Mouse (Mus musculus) hindbrain, embryonic 15.5 days (tissue): ENCODE data around the gene Gid8. TPM values are rescaled to one million over a fixed set of nuclear protein-coding genes. Genes with fewer than 3 reads are reported as not detected.
A peak's percentile ranks its signal among the peaks of the same experiment; 100 is the strongest.

Experiments used
- ATAC-seq: fragments of 200-750 bp; cut with Nextera tagmentation; 2 replicates; pipeline ENCODE4 v1.8.0; 2017; ENCODE audit warnings: low read depth, moderate number of reproducible peaks, moderate TSS enrichment; ENCODE audit not compliant: low FRiP score
- H3K27ac ChIP-seq: fragments of 300-500 bp; sonication (generic); replicated peaks from 2 replicates; pipeline ENCODE4 v1.5.1; 2015; ENCODE audit warnings: mild to moderate bottlenecking, inconsistent platforms
- H3K27me3 ChIP-seq: fragments of 300-500 bp; sonication (generic); 2 replicates; pipeline ENCODE4 v1.6.1; 2015; ENCODE audit warnings: control low read depth, inconsistent platforms
- H3K36me3 ChIP-seq: fragments of 300-500 bp; sonication (generic); 2 replicates; pipeline ENCODE4 v1.6.1; 2015; ENCODE audit warnings: control low read depth, inconsistent platforms
- H3K4me1 ChIP-seq: fragments of 300-500 bp; sonication (generic); replicated peaks from 2 replicates; pipeline ENCODE4 v1.6.1; 2015; ENCODE audit warnings: control low read depth, inconsistent platforms
- H3K4me2 ChIP-seq: fragments of 300-500 bp; sonication (generic); 2 replicates; pipeline ENCODE4 v1.6.1; 2015; ENCODE audit warnings: moderate library complexity, mild to moderate bottlenecking, inconsistent platforms
- H3K4me3 ChIP-seq: fragments of 300-500 bp; sonication (generic); 2 replicates; pipeline ENCODE4 v1.5.1; 2015; ENCODE audit warnings: mild to moderate bottlenecking, inconsistent platforms
- H3K9ac ChIP-seq: fragments of 300-500 bp; sonication (generic); 2 replicates; pipeline ENCODE4 v1.6.1; 2015; ENCODE audit warnings: inconsistent platforms
- H3K9me3 ChIP-seq: fragments of 300-500 bp; sonication (generic); 2 replicates; pipeline ENCODE4 v1.6.1; 2016; ENCODE audit warnings: control low read depth, inconsistent platforms
- WGBS: fragments of 180-500 bp; shearing (Covaris S2); methylation state at CpG from one replicate; pipeline ENCODE4 v1.1.7; 2015; 5-methylcytosine and 5-hydroxymethylcytosine counted together
- polyA plus RNA-seq: library from polyadenylated mRNA; unstranded; fragments of >200 nt; fragmentation: Nextera tagmentation; extraction: Ambion mirVana; gene quantifications from 2 replicates; pipeline ENCODE4 v1.2.1, GENCODE M21; 2015

Gid8 gene
- polyA plus RNA-seq, 1 experiment from 2014 or later, result 54.9 TPM

GRCm38 (mm10) chr2:180701053-180701766, 8.7 kb upstream of the Gid8 start:
- peak overlapping the region; percentile 98 for H3K9ac ChIP-seq
- no peaks in the 10 kb centered on the region for H3K36me3 ChIP-seq
- H3K27ac ChIP-seq, result peak overlapping the region; percentile 96
- H3K4me2 ChIP-seq, result peak overlapping the region; percentile 93
- H3K4me1 ChIP-seq, result peaks cover 46% of the 10 kb centered on the region
- WGBS, result 8% methylated on average over 26 of the region's 26 CpGs
- no peaks in the 10 kb centered on the region for H3K9me3 ChIP-seq
- H3K27me3 ChIP-seq, result no peaks in the 10 kb centered on the region
- ATAC-seq, result peak; percentile 23; the same call in 1 of the 2 replicates
- peak overlapping the region; percentile 90 for H3K4me3 ChIP-seq

GRCm38 (mm10) chr2:180701767-180702621, 7.9 kb upstream of the Gid8 start:
- Histone ChIP-seq H3K36me3 (no peaks in the 10 kb centered on the region), H3K27me3 (no peaks in the 10 kb centered on the region), H3K4me2 (peak overlapping the region; percentile 93), H3K4me3 (peak overlapping the region; percentile 90), H3K4me1 (peaks cover 42% of the 10 kb centered on the region), H3K9me3 (no peaks in the 10 kb centered on the region), H3K9ac (peak overlapping the region; percentile 98), H3K27ac (peak overlapping the region; percentile 96)
- under 1% methylated on average over 66 of the region's 66 CpGs for WGBS
- ATAC-seq, result peak; percentile 95

GRCm38 (mm10) chr2:180702701-180703149, 7.2 kb upstream of the Gid8 start:
- H3K9ac ChIP-seq, result peak overlapping the region; percentile 98
- peak overlapping the region; percentile 96 for H3K27ac ChIP-seq
- H3K4me3 ChIP-seq, result peak overlapping the region; percentile 90
- H3K9me3 ChIP-seq, result no peaks in the 10 kb centered on the region
- H3K27me3 ChIP-seq, result no peaks in the 10 kb centered on the region
- peaks cover 48% of the 10 kb centered on the region for H3K4me1 ChIP-seq
- ATAC-seq, result no peak; the same call in 1 of the 2 replicates
- no peaks in the 10 kb centered on the region for H3K36me3 ChIP-seq
- H3K4me2 ChIP-seq, result peak overlapping the region; percentile 93
- WGBS, result 27% methylated on average over 4 of the region's 4 CpGs

GRCm38 (mm10) chr2:180703175-180703574, 6.7 kb upstream of the Gid8 start:
- H3K9me3 ChIP-seq, result no peaks in the 10 kb centered on the region
- peaks cover 50% of the 10 kb centered on the region for H3K4me1 ChIP-seq
- H3K27ac ChIP-seq, result no peak overlapping the region
- H3K4me2 ChIP-seq, result no peak overlapping the region
- H3K27me3 ChIP-seq, result no peaks in the 10 kb centered on the region
- no peaks in the 10 kb centered on the region for H3K36me3 ChIP-seq
- 81% methylated on average over 5 of the region's 5 CpGs for WGBS
- H3K9ac ChIP-seq, result no peak overlapping the region
- H3K4me3 ChIP-seq, result no peak overlapping the region
- ATAC-seq, result no peak

GRCm38 (mm10) chr2:180703645-180704359, 6.1 kb upstream of the Gid8 start:
- H3K9me3 ChIP-seq, result no peaks in the 10 kb centered on the region
- no peaks in the 10 kb centered on the region for H3K27me3 ChIP-seq
- H3K4me3 ChIP-seq, result no peak overlapping the region
- H3K4me1 ChIP-seq, result peaks cover 52% of the 10 kb centered on the region
- no peak overlapping the region for H3K27ac ChIP-seq
- no peaks in the 10 kb centered on the region for H3K36me3 ChIP-seq
- no peak for ATAC-seq
- WGBS, result 81% methylated on average over 3 of the region's 3 CpGs
- no peak overlapping the region for H3K9ac ChIP-seq
- H3K4me2 ChIP-seq, result no peak overlapping the region

GRCm38 (mm10) chr2:180704591-180704990, 5.3 kb upstream of the Gid8 start:
- Histone ChIP-seq H3K27ac (no peak overlapping the region), H3K9ac (no peak overlapping the region), H3K27me3 (no peaks in the 10 kb centered on the region), H3K9me3 (no peaks in the 10 kb centered on the region), H3K36me3 (no peaks in the 10 kb centered on the region), H3K4me2 (no peak overlapping the region), H3K4me1 (peaks cover 49% of the 10 kb centered on the region), H3K4me3 (no peak overlapping the region)
- WGBS, result 93% methylated on average over 8 of the region's 8 CpGs
- ATAC-seq, result no peak

GRCm38 (mm10) chr2:180705066-180705465, 4.9 kb upstream of the Gid8 start:
- 80% methylated on average over 3 of the region's 3 CpGs for WGBS
- no peaks in the 10 kb centered on the region for H3K36me3 ChIP-seq

GRCm38 (mm10) chr2:180705975-180706374, 3.9 kb upstream of the Gid8 start:
- H3K4me2 ChIP-seq, result no peak overlapping the region
- no peaks in the 10 kb centered on the region for H3K36me3 ChIP-seq
- H3K27me3 ChIP-seq, result no peaks in the 10 kb centered on the region
- H3K9ac ChIP-seq, result no peak overlapping the region
- H3K27ac ChIP-seq, result no peak overlapping the region
- H3K9me3 ChIP-seq, result no peaks in the 10 kb centered on the region
- no peak for ATAC-seq
- 91% methylated on average over 5 of the region's 5 CpGs for WGBS
- H3K4me3 ChIP-seq, result no peak overlapping the region
- H3K4me1 ChIP-seq, result peaks cover 38% of the 10 kb centered on the region

More at GRCm38 (mm10) chr2:180705066-180705465, 4.9 kb upstream of the Gid8 start:
- peaks cover 44% of the 10 kb centered on the region for H3K4me1 ChIP-seq
- H3K4me3 ChIP-seq, result no peak overlapping the region
- no peak for ATAC-seq
- H3K4me2 ChIP-seq, result no peak overlapping the region
- H3K9ac ChIP-seq, result no peak overlapping the region
- no peak overlapping the region for H3K27ac ChIP-seq
- no peaks in the 10 kb centered on the region for H3K9me3 ChIP-seq
- H3K27me3 ChIP-seq, result no peaks in the 10 kb centered on the region

GRCm38 (mm10) chr2:180709023-180709922, 644 bp upstream of the Gid8 start:
- under 1% methylated on average over 39 of the region's 39 CpGs for WGBS
- H3K9me3 ChIP-seq, result no peaks in the 10 kb centered on the region
- peak overlapping the region; percentile 91 for H3K4me2 ChIP-seq
- peak; percentile 74 for ATAC-seq
- peak overlapping the region; percentile 99 for H3K9ac ChIP-seq
- H3K4me1 ChIP-seq, result peaks cover 36% of the 10 kb centered on the region
- H3K27ac ChIP-seq, result peak overlapping the region; percentile 86
- no peaks in the 10 kb centered on the region for H3K27me3 ChIP-seq
- H3K36me3 ChIP-seq, result peaks cover 8% of the 10 kb centered on the region
- peak overlapping the region; percentile 91 for H3K4me3 ChIP-seq

GRCm38 (mm10) chr2:180710276-180711155, 599 bp downstream of the Gid8 start:
- 2% methylated on average over 64 of the region's 64 CpGs for WGBS
- Histone ChIP-seq H3K4me3 (peak overlapping the region; percentile 91), H3K9me3 (no peaks in the 10 kb centered on the region), H3K36me3 (peaks cover 15% of the 10 kb centered on the region), H3K27ac (peak overlapping the region; percentile 88), H3K4me1 (peaks cover 36% of the 10 kb centered on the region), H3K27me3 (no peaks in the 10 kb centered on the region), H3K9ac (peak overlapping the region; percentile 99), H3K4me2 (peak overlapping the region; percentile 80)
- ATAC-seq, result peak; percentile 71
